Mouse (Mus musculus): ENCODE results near the gene Dnah2. TPM values are rescaled to one million over a fixed set of nuclear protein-coding genes. Genes with fewer than 3 reads are reported as not detected.

Gene Dnah2
- polyA plus RNA-seq, 1 experiment from 2014 or later = 1.3 TPM

GRCm38 (mm10) chr11:69418481-69419442 lies 130.1 kb downstream of the Dnah2 start:
- peak overlapping the region; percentile 98 for H3K27ac ChIP-seq (ENCODE audit: low read length)
- WGBS = 1% methylated on average over 44 of the region's 45 CpGs
- H3K9me3 ChIP-seq (ENCODE audit: low read length) = no peaks in the 10 kb centered on the region
- peak overlapping the region; percentile 76 for H3K9ac ChIP-seq (replicated peaks; ENCODE audit: low read depth)
- no peaks in the 10 kb centered on the region for H3K36me3 ChIP-seq (ENCODE audit: insufficient read depth, low read length)
- H3K4me2 ChIP-seq (replicated peaks; ENCODE audit: low read depth, low read length) = peak overlapping the region; percentile 96
- peaks cover 18% of the 10 kb centered on the region for H3K4me1 ChIP-seq (ENCODE audit: insufficient read depth, low read depth, low read length)
- peak overlapping the region; percentile 54 for H3K4me3 ChIP-seq (ENCODE audit: low read depth, low read length)
- ATAC-seq = peak; percentile 86
- no peaks in the 10 kb centered on the region for H3K27me3 ChIP-seq (replicated peaks; ENCODE audit: insufficient read depth, low read length)
- peak; percentile 100 for DNase-seq (ENCODE audit: low spot score)
- TF ChIP-seq CTCF (IDR thresholded peaks at IDR 0.05) (peak; percentile 24), EP300 (IDR thresholded peaks at IDR 0.05) (no peak)

- Histone ChIP-seq H3K4me3 (ENCODE audit: low read depth, low read length) (peak overlapping the region; percentile 51), H3K27ac (ENCODE audit: low read length) (peak overlapping the region; percentile 98), H3K9ac (replicated peaks; ENCODE audit: low read depth) (peak overlapping the region; percentile 76), H3K36me3 (ENCODE audit: insufficient read depth, low read length) (no peaks in the 10 kb centered on the region), H3K4me1 (ENCODE audit: insufficient read depth, low read depth, low read length) (peaks cover 22% of the 10 kb centered on the region), H3K9me3 (ENCODE audit: low read length) (no peaks in the 10 kb centered on the region), H3K4me2 (replicated peaks; ENCODE audit: low read depth, low read length) (peak overlapping the region; percentile 96), H3K27me3 (replicated peaks; ENCODE audit: insufficient read depth, low read length) (no peaks in the 10 kb centered on the region)
- WGBS = under 1% methylated on average over 39 of the region's 39 CpGs
- no peak for TF ChIP-seq CTCF (IDR thresholded peaks at IDR 0.05)
- peak; percentile 84 for TF ChIP-seq EP300 (IDR thresholded peaks at IDR 0.05)
- peak; percentile 99 for DNase-seq (ENCODE audit: low spot score)
- peak; percentile 66 for ATAC-seq
These were observed 131.2 kb downstream of the Dnah2 start for GRCm38 (mm10) chr11:69417449-69418384.

GRCm38 (mm10) chr11:69416921-69417448 lies 131.9 kb downstream of the Dnah2 start:
- TF ChIP-seq EP300 (IDR thresholded peaks at IDR 0.05) (no peak), CTCF (IDR thresholded peaks at IDR 0.05) (no peak)
- peaks cover 30% of the 10 kb centered on the region for H3K4me1 ChIP-seq (ENCODE audit: insufficient read depth, low read depth, low read length)
- 8% methylated on average over 8 of the region's 8 CpGs for WGBS

GRCm38 (mm10) chr11:69416509-69416908 lies 132.4 kb downstream of the Dnah2 start:
- H3K9me3 ChIP-seq (ENCODE audit: low read length) = no peaks in the 10 kb centered on the region
- H3K4me3 ChIP-seq (ENCODE audit: low read depth, low read length) = peak overlapping the region; percentile 51

More at GRCm38 (mm10) chr11:69416921-69417448, 131.9 kb downstream of the Dnah2 start:
- Histone ChIP-seq H3K4me3 (ENCODE audit: low read depth, low read length) (peak overlapping the region; percentile 51), H3K4me2 (replicated peaks; ENCODE audit: low read depth, low read length) (peak overlapping the region; percentile 96), H3K27me3 (replicated peaks; ENCODE audit: insufficient read depth, low read length) (no peaks in the 10 kb centered on the region), H3K36me3 (ENCODE audit: insufficient read depth, low read length) (no peaks in the 10 kb centered on the region), H3K9ac (replicated peaks; ENCODE audit: low read depth) (peak overlapping the region; percentile 32; the same call in 1 of the 2 replicates), H3K27ac (ENCODE audit: low read length) (peak overlapping the region; percentile 98), H3K9me3 (ENCODE audit: low read length) (no peaks in the 10 kb centered on the region)
- DNase-seq (ENCODE audit: low spot score) = no peak
- no peak for ATAC-seq

GRCm38 (mm10) chr11:69415668-69416451 lies 133.1 kb downstream of the Dnah2 start:
- no peak for ATAC-seq

More at GRCm38 (mm10) chr11:69416509-69416908, 132.4 kb downstream of the Dnah2 start:
- H3K9ac ChIP-seq (replicated peaks; ENCODE audit: low read depth) = no peak overlapping the region
- H3K27me3 ChIP-seq (replicated peaks; ENCODE audit: insufficient read depth, low read length) = no peaks in the 10 kb centered on the region
- WGBS = 3% methylated on average over 4 of the region's 4 CpGs
- peak overlapping the region; percentile 98 for H3K27ac ChIP-seq (ENCODE audit: low read length)
- TF ChIP-seq EP300 (IDR thresholded peaks at IDR 0.05) = no peak
- TF ChIP-seq CTCF (IDR thresholded peaks at IDR 0.05) = no peak
- no peaks in the 10 kb centered on the region for H3K36me3 ChIP-seq (ENCODE audit: insufficient read depth, low read length)
- no peak for ATAC-seq
- peaks cover 32% of the 10 kb centered on the region for H3K4me1 ChIP-seq (ENCODE audit: insufficient read depth, low read depth, low read length)
- H3K4me2 ChIP-seq (replicated peaks; ENCODE audit: low read depth, low read length) = peak overlapping the region; percentile 96
- DNase-seq (ENCODE audit: low spot score) = peak; percentile 8

More at GRCm38 (mm10) chr11:69415668-69416451, 133.1 kb downstream of the Dnah2 start:
- under 1% methylated on average over 11 of the region's 25 CpGs for WGBS
- TF ChIP-seq CTCF (IDR thresholded peaks at IDR 0.05) = no peak
- no peak for TF ChIP-seq EP300 (IDR thresholded peaks at IDR 0.05)
- Histone ChIP-seq H3K27me3 (replicated peaks; ENCODE audit: insufficient read depth, low read length) (no peaks in the 10 kb centered on the region), H3K4me2 (replicated peaks; ENCODE audit: low read depth, low read length) (peak overlapping the region; percentile 96), H3K36me3 (ENCODE audit: insufficient read depth, low read length) (no peaks in the 10 kb centered on the region), H3K4me3 (ENCODE audit: low read depth, low read length) (peak overlapping the region; percentile 51), H3K9me3 (ENCODE audit: low read length) (no peaks in the 10 kb centered on the region), H3K9ac (replicated peaks; ENCODE audit: low read depth) (peak overlapping the region; percentile 56), H3K4me1 (ENCODE audit: insufficient read depth, low read depth, low read length) (peaks cover 32% of the 10 kb centered on the region), H3K27ac (ENCODE audit: low read length) (peak overlapping the region; percentile 98)
- DNase-seq (ENCODE audit: low spot score) = peak; percentile 85

All from lung, postnatal 0 days (tissue).